Mouse (Mus musculus) gonadal fat pad, adult 2 months (tissue): ENCODE results near the gene Foxj2. TPM values are rescaled to one million over a fixed set of nuclear protein-coding genes. Genes with fewer than 3 reads are reported as not detected.

Experiments
- DNase-seq: peaks from one replicate; pipeline ENCODE4 v3.0.0-alpha.2; 2012; ENCODE audit warnings: low read depth
- polyA plus RNA-seq: library from polyadenylated mRNA; depleted of rRNA; stranded (reverse); fragments of >200 nt; gene quantifications from 2 replicates; pipeline ENCODE4 v1.2.3, GENCODE M21; 2012; rRNA removed

The Foxj2 gene
- polyA plus RNA-seq, 1 experiment = 10.4 TPM

- DNase-seq = no peak
Measured at GRCm38 (mm10) chr6:122874720-122875389, 55.1 kb downstream of the Foxj2 start.

GRCm38 (mm10) chr6:122879141-122879735, 59.5 kb downstream of the Foxj2 start:
- no peak for DNase-seq

GRCm38 (mm10) chr6:122879781-122880505, 60.2 kb downstream of the Foxj2 start:
- DNase-seq = no peak

- no peak for DNase-seq
Measured at GRCm38 (mm10) chr6:122881287-122881686, 61.6 kb downstream of the Foxj2 start.

GRCm38 (mm10) chr6:122883603-122884002, 63.9 kb downstream of the Foxj2 start:
- peak; percentile 64 for DNase-seq

GRCm38 (mm10) chr6:122889599-122889998, 69.9 kb downstream of the Foxj2 start:
- no peak for DNase-seq

- no peak for DNase-seq
Measured at GRCm38 (mm10) chr6:122892442-122893049, 72.8 kb downstream of the Foxj2 start.

Other genes with a start within 250 kb of the Foxj2 start
- 31.5 and 39.9 TPM in 2 replicates for gene Apobec1, start 217.5 kb upstream of the Foxj2 start, polyA plus RNA-seq
- gene Gdf3, start 209.8 kb upstream of the Foxj2 start, polyA plus RNA-seq = 0.04 and 0.06 TPM in 2 replicates
- gene Dppa3, start 193.5 kb upstream of the Foxj2 start, polyA plus RNA-seq = not detected in 2 replicates
- 0.23 and 0.29 TPM in 2 replicates for gene Nanog, start 112.4 kb upstream of the Foxj2 start, polyA plus RNA-seq
- 23.2 and 27.8 TPM in 2 replicates for gene Slc2a3, start 18.3 kb upstream of the Foxj2 start, polyA plus RNA-seq
- 7.3 and 8.2 TPM in 2 replicates for gene C3ar1, start 36.2 kb downstream of the Foxj2 start, polyA plus RNA-seq
- gene Necap1, start 54.6 kb downstream of the Foxj2 start, polyA plus RNA-seq = 24.9 and 26.0 TPM in 2 replicates
- 4.8 and 5.1 TPM in 2 replicates for gene Clec4a1, start 101.9 kb downstream of the Foxj2 start, polyA plus RNA-seq
- 2.6 and 2.7 TPM in 2 replicates for gene Clec4a3, start 132.6 kb downstream of the Foxj2 start, polyA plus RNA-seq
- not detected in 2 replicates for gene Clec4a4, start 170.5 kb downstream of the Foxj2 start, polyA plus RNA-seq
- gene Clec4b1, start 230.0 kb downstream of the Foxj2 start, polyA plus RNA-seq = 2.0 and 5.9 TPM in 2 replicates